Mouse (Mus musculus): ENCODE measurements around the gene Pycr2. TPM values are rescaled to one million over a fixed set of nuclear protein-coding genes. Genes with fewer than 3 reads are reported as not detected.
A peak's percentile ranks its signal among the peaks of the same experiment; 100 is the strongest.
"Not testable (repeated sequence)": the region's sequence is repeated elsewhere in the genome, so short reads cannot be mapped to it uniquely, and the experiment has no call there.

The Pycr2 gene
- polyA plus RNA-seq, 1 experiment from 2014 or later, result 60.6 TPM

DNA sequence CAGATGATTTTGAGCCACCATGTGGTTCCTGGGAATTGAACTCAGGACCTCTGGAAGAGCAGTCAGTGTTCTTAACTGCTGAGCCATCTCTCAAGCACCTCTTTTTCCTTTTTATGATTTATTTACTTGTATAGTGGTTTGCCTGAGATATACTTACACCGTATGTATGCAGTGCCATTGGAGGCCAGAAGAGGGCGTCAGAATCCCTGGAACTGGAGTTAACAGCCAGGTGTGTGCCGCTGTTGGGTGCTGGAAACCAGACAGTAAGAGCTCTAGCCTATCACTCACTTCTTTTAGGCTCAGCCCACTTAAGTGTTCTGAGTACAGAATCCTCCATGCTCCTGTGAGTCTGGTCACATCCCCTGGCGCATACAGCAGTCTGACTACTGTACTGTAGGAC lies 26.6 kb upstream of the Pycr2 start:
- WGBS, result 84% methylated on average over 4 of the region's 4 CpGs

DNA sequence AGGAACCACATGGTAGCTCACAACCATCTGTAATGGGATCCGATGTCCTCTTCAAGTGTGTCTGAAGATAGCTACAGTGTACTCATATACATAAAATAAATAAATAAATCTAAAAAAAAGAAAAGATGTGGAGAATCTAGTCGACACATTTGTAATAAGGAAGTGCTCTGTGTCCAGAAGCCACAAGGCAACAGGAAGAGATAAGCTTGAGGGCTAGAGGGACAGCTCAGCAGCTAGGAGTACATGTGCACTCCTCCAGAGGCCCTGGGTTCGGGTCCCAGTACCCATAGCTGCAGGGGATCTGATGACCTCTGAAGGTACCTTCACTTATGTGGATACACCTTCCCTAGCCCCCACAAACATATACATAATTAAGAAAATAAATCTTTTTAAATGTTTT lies 22.3 kb upstream of the Pycr2 start:
- no peaks in the 10 kb centered on the region for H3K27me3 ChIP-seq (ENCODE audit: control insufficient read depth, insufficient read depth, low read length)
- no peaks in the 10 kb centered on the region; the same call in 1 of the 2 replicates for H3K9me3 ChIP-seq (replicated peaks; ENCODE audit: control insufficient read depth, low read length)
- no peak overlapping the region for H3K4me2 ChIP-seq (ENCODE audit: low read depth, low read length)
- no peak overlapping the region for H3K9ac ChIP-seq (ENCODE audit: low read length)
- H3K27ac ChIP-seq (ENCODE audit: low read length), result no peak overlapping the region
- WGBS, result 53% methylated on average over 3 of the region's 3 CpGs
- peaks cover 6% of the 10 kb centered on the region for H3K4me1 ChIP-seq (ENCODE audit: control insufficient read depth, insufficient read depth, low read length)
- H3K36me3 ChIP-seq (ENCODE audit: control insufficient read depth, insufficient read depth), result no peaks in the 10 kb centered on the region
- no peak for ATAC-seq (replicated peaks; ENCODE audit: extremely low read depth, insufficient read depth, low FRiP score)
- H3K4me3 ChIP-seq (ENCODE audit: low read length), result no peak overlapping the region

More for the DNA sequence above, 26.6 kb upstream of the Pycr2 start:
- H3K27ac ChIP-seq (ENCODE audit: low read length), result no peak overlapping the region
- no peak overlapping the region for H3K4me2 ChIP-seq (ENCODE audit: low read depth, low read length)
- no peak for ATAC-seq (replicated peaks; ENCODE audit: extremely low read depth, insufficient read depth, low FRiP score)
- no peak overlapping the region for H3K4me3 ChIP-seq (ENCODE audit: low read length)
- H3K9me3 ChIP-seq (replicated peaks; ENCODE audit: control insufficient read depth, low read length), result no peaks in the 10 kb centered on the region; the same call in 1 of the 2 replicates
- no peak overlapping the region for H3K9ac ChIP-seq (ENCODE audit: low read length)
- no peaks in the 10 kb centered on the region for H3K27me3 ChIP-seq (ENCODE audit: control insufficient read depth, insufficient read depth, low read length)
- no peaks in the 10 kb centered on the region for H3K4me1 ChIP-seq (ENCODE audit: control insufficient read depth, insufficient read depth, low read length)
- H3K36me3 ChIP-seq (ENCODE audit: control insufficient read depth, insufficient read depth), result no peaks in the 10 kb centered on the region

DNA sequence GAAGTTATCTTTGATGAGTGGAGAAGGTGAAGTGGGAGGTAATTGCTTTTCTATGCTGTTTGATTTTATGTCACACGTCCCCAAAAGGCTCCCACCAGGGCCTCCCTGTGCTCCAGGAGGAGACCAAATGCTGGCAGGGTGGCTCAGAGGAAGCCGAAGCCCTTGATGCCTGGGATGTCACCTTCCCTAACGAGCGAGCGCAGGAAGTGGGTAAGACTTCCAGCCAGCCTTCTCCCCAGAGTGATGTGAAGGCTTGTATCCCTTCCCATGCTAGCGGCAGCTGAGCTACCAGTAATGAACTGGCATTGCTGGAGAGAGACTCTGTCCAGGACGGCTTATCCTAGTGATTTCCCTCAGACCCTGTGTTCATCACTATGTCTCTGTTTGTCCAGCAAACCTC lies 20.4 kb upstream of the Pycr2 start:
- no peak overlapping the region for H3K4me3 ChIP-seq (ENCODE audit: low read length)
- H3K4me2 ChIP-seq (ENCODE audit: low read depth, low read length), result no peak overlapping the region
- no peaks in the 10 kb centered on the region for H3K9me3 ChIP-seq (replicated peaks; ENCODE audit: control insufficient read depth, low read length)
- WGBS, result 17% methylated on average over 7 of the region's 7 CpGs
- H3K4me1 ChIP-seq (ENCODE audit: control insufficient read depth, insufficient read depth, low read length), result peaks cover 11% of the 10 kb centered on the region
- peak overlapping the region; percentile 21; the same call in 1 of the 2 replicates for H3K27ac ChIP-seq (ENCODE audit: low read length)
- H3K27me3 ChIP-seq (ENCODE audit: control insufficient read depth, insufficient read depth, low read length), result no peaks in the 10 kb centered on the region
- no peak for ATAC-seq (replicated peaks; ENCODE audit: extremely low read depth, insufficient read depth, low FRiP score)
- no peaks in the 10 kb centered on the region for H3K36me3 ChIP-seq (ENCODE audit: control insufficient read depth, insufficient read depth)
- H3K9ac ChIP-seq (ENCODE audit: low read length), result no peak overlapping the region

DNA sequence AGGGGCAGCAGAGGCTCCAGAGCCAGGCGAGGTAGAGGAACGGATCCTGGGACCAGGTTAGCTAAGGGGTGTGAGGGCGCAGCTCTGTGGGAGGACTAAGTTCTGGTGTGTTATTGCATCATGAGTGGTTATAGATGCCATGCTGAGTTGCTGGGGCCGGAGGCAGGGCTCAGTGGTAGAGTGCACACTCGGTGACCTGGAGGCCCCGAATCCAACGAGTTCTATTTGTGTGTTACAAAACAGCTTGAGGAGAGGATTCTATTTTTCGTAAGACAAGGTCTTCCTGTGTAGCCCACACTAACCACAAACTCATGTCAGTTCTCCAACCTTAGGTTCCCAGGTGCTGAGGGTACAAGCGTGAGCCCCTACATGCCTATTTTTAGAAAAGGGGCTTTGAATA lies 19.6 kb upstream of the Pycr2 start:
- H3K9me3 ChIP-seq (replicated peaks; ENCODE audit: control insufficient read depth, low read length), result no peaks in the 10 kb centered on the region
- 61% methylated on average over 9 of the region's 9 CpGs for WGBS
- no peak overlapping the region for H3K4me2 ChIP-seq (ENCODE audit: low read depth, low read length)
- no peaks in the 10 kb centered on the region for H3K27me3 ChIP-seq (ENCODE audit: control insufficient read depth, insufficient read depth, low read length)
- peak overlapping the region; percentile 21; the same call in 1 of the 2 replicates for H3K27ac ChIP-seq (ENCODE audit: low read length)
- H3K4me1 ChIP-seq (ENCODE audit: control insufficient read depth, insufficient read depth, low read length), result peaks cover 15% of the 10 kb centered on the region
- H3K4me3 ChIP-seq (ENCODE audit: low read length), result no peak overlapping the region
- H3K36me3 ChIP-seq (ENCODE audit: control insufficient read depth, insufficient read depth), result no peaks in the 10 kb centered on the region
- ATAC-seq (replicated peaks; ENCODE audit: extremely low read depth, insufficient read depth, low FRiP score), result 0 out of 2 replicates have a peak, but pooled peaks have one; percentile 20
- H3K9ac ChIP-seq (ENCODE audit: low read length), result no peak overlapping the region

- H3K27ac ChIP-seq (ENCODE audit: low read length), result no peak overlapping the region; the same call in none of the 2 replicates
Observed at GRCm38 (mm10) chr1:180888556-180889042, 15.5 kb upstream of the Pycr2 start.

GRCm38 (mm10) chr1:180889172-180889571 lies 14.9 kb upstream of the Pycr2 start:
- H3K9ac ChIP-seq (ENCODE audit: low read length), result no peak overlapping the region; the same call in 1 of the 2 replicates
- no peaks in the 10 kb centered on the region for H3K36me3 ChIP-seq (ENCODE audit: control insufficient read depth, insufficient read depth)
- ATAC-seq (replicated peaks; ENCODE audit: extremely low read depth, insufficient read depth, low FRiP score), result no peak
- H3K4me2 ChIP-seq (ENCODE audit: low read depth, low read length), result peak overlapping the region; percentile 52
- WGBS, result 55% methylated on average over 7 of the region's 7 CpGs
- H3K27me3 ChIP-seq (ENCODE audit: control insufficient read depth, insufficient read depth, low read length), result peaks cover 17% of the 10 kb centered on the region
- no peak overlapping the region for H3K4me3 ChIP-seq (ENCODE audit: low read length)
- H3K9me3 ChIP-seq (replicated peaks; ENCODE audit: control insufficient read depth, low read length), result no peaks in the 10 kb centered on the region
- H3K4me1 ChIP-seq (ENCODE audit: control insufficient read depth, insufficient read depth, low read length), result peaks cover 10% of the 10 kb centered on the region
- no peak overlapping the region; the same call in 1 of the 2 replicates for H3K27ac ChIP-seq (ENCODE audit: low read length)

More at GRCm38 (mm10) chr1:180888556-180889042, 15.5 kb upstream of the Pycr2 start:
- ATAC-seq (replicated peaks; ENCODE audit: extremely low read depth, insufficient read depth, low FRiP score), result peak; percentile 54; the same call in 1 of the 2 replicates
- Histone ChIP-seq H3K27me3 (ENCODE audit: control insufficient read depth, insufficient read depth, low read length) (peaks cover 12% of the 10 kb centered on the region), H3K4me3 (ENCODE audit: low read length) (peak overlapping the region; percentile 2; the same call in 1 of the 2 replicates), H3K9ac (ENCODE audit: low read length) (peak overlapping the region; percentile 47; the same call in 1 of the 2 replicates), H3K4me2 (ENCODE audit: low read depth, low read length) (peak overlapping the region; percentile 52), H3K36me3 (ENCODE audit: control insufficient read depth, insufficient read depth) (no peaks in the 10 kb centered on the region), H3K9me3 (replicated peaks; ENCODE audit: control insufficient read depth, low read length) (no peaks in the 10 kb centered on the region), H3K4me1 (ENCODE audit: control insufficient read depth, insufficient read depth, low read length) (peaks cover 15% of the 10 kb centered on the region)
- WGBS, result 10% methylated on average over 13 of the region's 13 CpGs

DNA sequence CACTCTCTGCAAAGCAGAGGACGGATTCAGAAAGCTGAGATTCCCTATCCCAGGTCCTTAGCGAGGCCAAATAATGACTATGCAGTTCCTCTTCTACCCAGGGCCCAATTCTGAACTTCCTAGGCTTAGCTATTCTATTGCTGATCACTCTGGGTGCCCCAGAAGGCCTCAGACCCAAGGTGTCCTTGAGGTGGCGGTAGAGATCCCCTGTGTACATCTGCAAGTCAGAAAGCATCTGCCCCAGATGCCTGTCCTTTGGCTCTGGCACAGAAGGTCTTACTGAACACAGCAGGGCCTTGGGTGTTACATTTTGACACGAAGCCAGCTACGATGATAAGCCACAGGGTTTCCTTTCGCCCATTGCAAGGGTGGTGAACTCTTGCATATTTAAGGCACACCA lies 14.3 kb upstream of the Pycr2 start:
- ATAC-seq (replicated peaks; ENCODE audit: extremely low read depth, insufficient read depth, low FRiP score), result no peak
- 42% methylated on average over 6 of the region's 6 CpGs for WGBS
- Histone ChIP-seq H3K27me3 (ENCODE audit: control insufficient read depth, insufficient read depth, low read length) (peaks cover 23% of the 10 kb centered on the region), H3K4me3 (ENCODE audit: low read length) (no peak overlapping the region), H3K4me2 (ENCODE audit: low read depth, low read length) (no peak overlapping the region), H3K27ac (ENCODE audit: low read length) (no peak overlapping the region), H3K36me3 (ENCODE audit: control insufficient read depth, insufficient read depth) (no peaks in the 10 kb centered on the region), H3K4me1 (ENCODE audit: control insufficient read depth, insufficient read depth, low read length) (peaks cover 9% of the 10 kb centered on the region), H3K9me3 (replicated peaks; ENCODE audit: control insufficient read depth, low read length) (no peaks in the 10 kb centered on the region), H3K9ac (ENCODE audit: low read length) (no peak overlapping the region)

DNA sequence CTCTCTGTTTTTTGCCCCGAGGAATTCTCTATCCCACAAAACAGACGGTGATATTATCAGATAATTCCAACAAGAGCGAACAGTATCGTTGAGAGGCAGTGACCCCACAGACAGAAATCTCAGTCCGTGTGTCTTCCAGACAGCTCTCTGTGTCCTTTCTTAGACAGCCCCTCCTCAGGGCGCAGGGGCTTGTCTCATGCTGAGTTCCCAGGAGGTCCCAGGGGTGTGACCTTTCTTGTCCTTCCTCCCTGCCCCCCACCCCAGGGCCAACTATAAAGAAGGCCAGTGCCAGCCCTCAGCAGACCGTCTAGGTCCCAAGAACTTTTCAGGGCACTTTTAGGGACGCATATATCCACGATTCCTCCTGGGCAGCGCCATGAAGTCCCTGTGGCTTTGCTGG lies 11.3 kb upstream of the Pycr2 start, which contains the start of gene Lefty2:
Gene Lefty2 (plus strand): TSS at position 301 of the 400 bp plus-strand sequence.
- no peak for ATAC-seq (replicated peaks; ENCODE audit: extremely low read depth, insufficient read depth, low FRiP score)
- peaks cover 27% of the 10 kb centered on the region for H3K27me3 ChIP-seq (ENCODE audit: control insufficient read depth, insufficient read depth, low read length)
- 47% methylated on average over 10 of the region's 10 CpGs for WGBS

DNA sequence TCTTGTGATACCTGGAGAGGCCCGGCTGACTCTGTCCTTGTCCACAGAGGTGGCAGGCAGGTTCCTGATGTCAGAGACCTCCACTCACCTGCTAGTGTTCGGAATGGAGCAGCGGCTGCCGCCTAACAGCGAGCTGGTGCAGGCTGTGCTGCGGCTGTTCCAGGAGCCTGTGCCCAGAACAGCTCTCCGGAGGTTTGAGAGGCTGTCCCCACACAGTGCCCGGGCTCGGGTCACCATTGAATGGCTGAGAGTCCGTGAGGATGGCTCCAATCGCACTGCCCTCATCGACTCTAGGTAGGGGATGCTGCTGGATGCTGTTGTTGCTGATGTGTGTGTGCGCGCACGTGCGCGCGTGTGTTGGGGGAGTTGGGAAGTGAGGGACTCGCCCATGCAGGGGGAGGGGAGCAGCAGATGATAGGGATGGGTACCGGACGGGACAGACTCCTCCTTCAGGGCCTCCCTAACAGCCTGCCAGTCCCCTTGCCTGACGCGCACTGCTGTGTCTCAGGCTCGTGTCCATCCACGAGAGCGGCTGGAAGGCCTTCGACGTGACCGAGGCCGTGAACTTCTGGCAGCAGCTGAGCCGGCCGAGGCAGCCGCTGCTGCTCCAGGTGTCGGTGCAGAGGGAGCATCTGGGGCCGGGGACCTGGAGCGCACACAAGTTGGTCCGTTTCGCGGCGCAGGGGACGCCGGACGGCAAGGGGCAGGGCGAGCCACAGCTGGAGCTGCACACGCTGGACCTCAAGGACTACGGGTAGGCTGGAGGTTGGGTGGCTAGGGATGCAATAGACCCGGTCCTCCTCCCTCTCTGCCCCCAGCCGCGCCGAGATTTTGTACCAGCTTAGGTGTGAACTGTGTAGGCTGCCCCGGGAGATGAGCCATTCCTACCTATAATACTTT lies 9.8 kb upstream of the Pycr2 start:
- H3K9ac ChIP-seq (ENCODE audit: low read length); H3K27ac ChIP-seq (ENCODE audit: low read length); H3K4me1 ChIP-seq (ENCODE audit: control insufficient read depth, insufficient read depth, low read length); H3K9me3 ChIP-seq (replicated peaks; ENCODE audit: control insufficient read depth, low read length); H3K36me3 ChIP-seq (ENCODE audit: control insufficient read depth, insufficient read depth); ATAC-seq (replicated peaks; ENCODE audit: extremely low read depth, insufficient read depth, low FRiP score): not testable (repeated sequence)
- H3K4me3 ChIP-seq (ENCODE audit: low read length), result peak overlapping the region; percentile 22
- peaks cover 27% of the 10 kb centered on the region for H3K27me3 ChIP-seq (ENCODE audit: control insufficient read depth, insufficient read depth, low read length)
- H3K4me2 ChIP-seq (ENCODE audit: low read depth, low read length), result peak overlapping the region; percentile 47
- 6% methylated on average over 43 of the region's 51 CpGs for WGBS

More for the DNA sequence above, 11.3 kb upstream of the Pycr2 start, which contains the start of gene Lefty2:
- Histone ChIP-seq H3K9me3 (replicated peaks; ENCODE audit: control insufficient read depth, low read length) (no peaks in the 10 kb centered on the region), H3K27ac (ENCODE audit: low read length) (no peak within 1 kb of the TSS), H3K9ac (ENCODE audit: low read length) (no peak within 1 kb of the TSS), H3K36me3 (ENCODE audit: control insufficient read depth, insufficient read depth) (no peaks in the 10 kb centered on the region), H3K4me1 (ENCODE audit: control insufficient read depth, insufficient read depth, low read length) (peaks cover 9% of the 10 kb centered on the region), H3K4me3 (ENCODE audit: low read length) (no peak within 1 kb of the TSS), H3K4me2 (ENCODE audit: low read depth, low read length) (no peak within 1 kb of the TSS)

Measured in heart, embryonic 16.5 days (tissue).